Mouse (Mus musculus) kidney, embryonic 14.5 days (tissue): ENCODE data around the gene Cryge. TPM values are rescaled to one million over a fixed set of nuclear protein-coding genes. Genes with fewer than 3 reads are reported as not detected.
A peak's percentile ranks its signal among the peaks of the same experiment; 100 is the strongest.

Experiments used
- ATAC-seq: fragments of 200-750 bp; cut with Nextera tagmentation; 2 replicates; pipeline ENCODE4 v1.8.0; 2017; ENCODE audit warnings: moderate number of reproducible peaks, mild to moderate bottlenecking, moderate TSS enrichment, moderate library complexity; ENCODE audit not compliant: low FRiP score, low TSS enrichment
- H3K27ac ChIP-seq: fragments of 300-500 bp; sonication (generic); 2 replicates; pipeline ENCODE4 v1.5.1; 2014; ENCODE audit warnings: low read depth, mild to moderate bottlenecking, low read length, moderate library complexity, mixed read lengths
- H3K27me3 ChIP-seq: fragments of 300-500 bp; sonication (generic); 2 replicates; pipeline ENCODE4 v1.6.1; 2014; ENCODE audit warnings: mild to moderate bottlenecking, low read length; ENCODE audit not compliant: control insufficient read depth, insufficient read depth
- H3K36me3 ChIP-seq: fragments of 300-500 bp; sonication (generic); 2 replicates; pipeline ENCODE4 v1.6.1; 2014; ENCODE audit warnings: low read length, mixed read lengths; ENCODE audit not compliant: control insufficient read depth, insufficient read depth
- H3K4me1 ChIP-seq: fragments of 300-500 bp; sonication (generic); 2 replicates; pipeline ENCODE4 v1.6.1; 2014; ENCODE audit warnings: low read length, mixed read lengths; ENCODE audit not compliant: control insufficient read depth, insufficient read depth
- H3K4me2 ChIP-seq: fragments of 300-500 bp; sonication (generic); replicated peaks from 2 replicates; pipeline ENCODE4 v1.6.1; 2014; ENCODE audit warnings: low read depth, mild to moderate bottlenecking, low read length
- H3K4me3 ChIP-seq: fragments of 300-500 bp; sonication (generic); 2 replicates; pipeline ENCODE4 v1.5.1; 2014; ENCODE audit warnings: mild to moderate bottlenecking, low read length
- H3K9ac ChIP-seq: fragments of 300-500 bp; sonication (generic); 2 replicates; pipeline ENCODE4 v1.6.1; 2014; ENCODE audit warnings: low read depth, mild to moderate bottlenecking, low read length, moderate library complexity
- H3K9me3 ChIP-seq: fragments of 300-500 bp; sonication (generic); 2 replicates; pipeline ENCODE4 v1.6.1; 2016; ENCODE audit warnings: low read length; ENCODE audit not compliant: control insufficient read depth
- WGBS: fragments of 180-500 bp; shearing (Covaris S2); extraction: QIAGEN DNeasy Blood & Tissue Kit; methylation state at CpG from one replicate; pipeline ENCODE4 v1.1.7; 2014; 5-methylcytosine and 5-hydroxymethylcytosine counted together
- polyA plus RNA-seq: library from polyadenylated mRNA; unstranded; fragments of >200 nt; fragmentation: Nextera tagmentation; extraction: Ambion mirVana; gene quantifications from 2 replicates; pipeline ENCODE4 v1.2.1, GENCODE M21; 2014

Gene Cryge
- polyA plus RNA-seq, 1 experiment from 2014 or later, result not detected

GRCm38 (mm10) chr1:65039679-65040078 is 11.3 kb downstream of the Cryge start:
- H3K9ac ChIP-seq, result no peak overlapping the region
- H3K4me1 ChIP-seq, result no peaks in the 10 kb centered on the region
- H3K27ac ChIP-seq, result no peak overlapping the region
- no peak overlapping the region for H3K4me2 ChIP-seq
- H3K36me3 ChIP-seq, result no peaks in the 10 kb centered on the region
- H3K4me3 ChIP-seq, result no peak overlapping the region
- no peak for ATAC-seq
- WGBS, result 83% methylated on average over 3 of the region's 3 CpGs
- no peaks in the 10 kb centered on the region for H3K9me3 ChIP-seq
- H3K27me3 ChIP-seq, result no peaks in the 10 kb centered on the region

- H3K27me3 ChIP-seq, result no peaks in the 10 kb centered on the region
- no peak for ATAC-seq
- no peaks in the 10 kb centered on the region for H3K4me1 ChIP-seq
- H3K9ac ChIP-seq, result no peak overlapping the region
- H3K36me3 ChIP-seq, result no peaks in the 10 kb centered on the region
- H3K27ac ChIP-seq, result no peak overlapping the region
- H3K4me2 ChIP-seq, result no peak overlapping the region
- WGBS, result 81% methylated on average over 2 of the region's 2 CpGs
- H3K9me3 ChIP-seq, result no peaks in the 10 kb centered on the region
- no peak overlapping the region for H3K4me3 ChIP-seq
These were observed 13.4 kb downstream of the Cryge start for GRCm38 (mm10) chr1:65037542-65037941.

- ATAC-seq, result no peak
- no peaks in the 10 kb centered on the region for H3K27me3 ChIP-seq
- H3K9me3 ChIP-seq, result no peaks in the 10 kb centered on the region
- 34% methylated on average over 3 of the region's 3 CpGs for WGBS
- H3K4me3 ChIP-seq, result no peak overlapping the region
- no peaks in the 10 kb centered on the region for H3K4me1 ChIP-seq
- no peak overlapping the region for H3K27ac ChIP-seq
- H3K9ac ChIP-seq, result no peak overlapping the region
- H3K4me2 ChIP-seq, result no peak overlapping the region
- no peaks in the 10 kb centered on the region for H3K36me3 ChIP-seq
These were observed 15.4 kb downstream of the Cryge start for GRCm38 (mm10) chr1:65035513-65035912.

DNA sequence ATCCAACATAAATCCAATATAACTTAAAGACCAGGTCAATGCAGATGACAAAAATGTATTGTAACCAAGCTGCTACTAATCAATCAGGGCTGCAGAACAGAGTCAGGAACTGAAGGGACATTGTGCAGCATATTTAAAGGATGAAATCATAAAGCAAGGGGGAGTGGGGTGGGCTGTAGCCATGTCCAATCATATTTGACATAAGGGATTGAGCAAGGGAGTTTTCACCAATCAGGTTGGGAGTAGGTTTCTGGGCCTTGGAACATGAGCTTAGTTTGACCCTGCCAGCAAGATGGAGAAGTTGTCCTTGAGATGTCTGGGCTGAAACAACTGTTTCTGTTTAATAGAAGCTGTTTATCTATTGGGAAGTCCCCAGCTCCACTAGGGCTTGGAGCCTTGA is 18.3 kb downstream of the Cryge start, which contains the start of gene Akr1cl:
Akr1cl (minus strand) TSS at position 119 of the 400 bp plus-strand sequence.
- no peak within 1 kb of the TSS for H3K4me2 ChIP-seq
- H3K27me3 ChIP-seq, result no peaks in the 10 kb centered on the region
- H3K36me3 ChIP-seq, result no peaks in the 10 kb centered on the region
- no peaks in the 10 kb centered on the region for H3K4me1 ChIP-seq
- no peak within 1 kb of the TSS for H3K27ac ChIP-seq
- no peak within 1 kb of the TSS for H3K4me3 ChIP-seq
- ATAC-seq, result no peak
- no peak within 1 kb of the TSS for H3K9ac ChIP-seq
- no peaks in the 10 kb centered on the region for H3K9me3 ChIP-seq

DNA sequence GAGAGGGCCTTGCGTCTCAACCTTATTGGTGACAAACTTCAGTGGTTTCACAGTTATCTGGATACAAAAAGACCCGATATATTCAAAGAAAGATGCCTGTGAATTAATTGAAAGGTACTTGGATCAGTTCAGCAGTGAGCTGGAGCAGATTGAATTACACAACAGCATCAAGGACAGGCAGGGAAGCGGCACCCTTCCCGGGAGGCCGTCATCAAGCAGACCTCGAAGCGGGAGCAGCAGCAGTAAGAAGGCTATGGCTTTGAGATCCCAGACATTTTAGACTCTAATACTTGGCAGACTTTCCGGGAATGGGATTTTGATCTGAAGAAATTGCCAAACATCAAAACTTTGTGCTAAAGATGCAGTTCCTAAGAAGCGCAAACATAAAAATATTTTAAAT is 22.7 kb downstream of the Cryge start:
- Histone ChIP-seq H3K9me3 (no peaks in the 10 kb centered on the region), H3K27me3 (no peaks in the 10 kb centered on the region), H3K4me2 (no peak overlapping the region), H3K4me3 (no peak overlapping the region), H3K4me1 (no peaks in the 10 kb centered on the region), H3K9ac (no peak overlapping the region), H3K27ac (no peak overlapping the region), H3K36me3 (no peaks in the 10 kb centered on the region)
- ATAC-seq, result no peak
- 49% methylated on average over 9 of the region's 9 CpGs for WGBS

DNA sequence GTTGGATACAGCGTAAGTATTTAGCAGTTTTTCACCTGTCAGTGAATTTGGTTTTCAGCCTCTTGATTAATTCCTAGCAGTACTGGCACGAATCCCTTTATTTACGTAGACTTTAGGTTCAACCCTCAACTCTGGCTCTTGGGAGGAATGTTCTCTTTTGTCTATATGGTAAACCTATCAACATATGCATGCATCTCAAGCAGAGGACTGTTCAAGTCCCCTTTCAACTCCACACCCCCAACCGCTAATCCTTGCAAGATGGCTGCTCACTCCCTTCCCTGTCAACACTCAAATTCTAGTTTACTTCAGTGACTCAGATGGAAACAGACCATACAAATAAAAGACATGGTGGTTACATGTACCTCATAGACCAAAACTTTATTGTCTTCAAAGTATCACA is 38.2 kb downstream of the Cryge start:
- Histone ChIP-seq H3K4me1 (no peaks in the 10 kb centered on the region), H3K9ac (no peak overlapping the region), H3K36me3 (no peaks in the 10 kb centered on the region), H3K9me3 (no peaks in the 10 kb centered on the region), H3K27me3 (no peaks in the 10 kb centered on the region), H3K4me2 (no peak overlapping the region), H3K4me3 (no peak overlapping the region), H3K27ac (no peak overlapping the region)
- ATAC-seq, result no peak
- 93% methylated on average over 4 of the region's 4 CpGs for WGBS

- 10% methylated on average over 9 of the region's 9 CpGs for WGBS
- no peak overlapping the region for H3K27ac ChIP-seq
- no peaks in the 10 kb centered on the region for H3K36me3 ChIP-seq
- H3K4me2 ChIP-seq, result no peak overlapping the region
- no peaks in the 10 kb centered on the region for H3K27me3 ChIP-seq
- no peaks in the 10 kb centered on the region for H3K9me3 ChIP-seq
- H3K4me1 ChIP-seq, result no peaks in the 10 kb centered on the region
- ATAC-seq, result peak; percentile 88
- H3K4me3 ChIP-seq, result no peak overlapping the region
- H3K9ac ChIP-seq, result no peak overlapping the region
These were observed 40.8 kb downstream of the Cryge start for GRCm38 (mm10) chr1:65010153-65010552.

GRCm38 (mm10) chr1:65005575-65005974 is 45.4 kb downstream of the Cryge start:
- Histone ChIP-seq H3K9ac (no peak overlapping the region), H3K36me3 (no peaks in the 10 kb centered on the region), H3K4me3 (no peak overlapping the region), H3K4me1 (no peaks in the 10 kb centered on the region), H3K4me2 (no peak overlapping the region), H3K27ac (no peak overlapping the region), H3K9me3 (no peaks in the 10 kb centered on the region), H3K27me3 (no peaks in the 10 kb centered on the region)
- no peak for ATAC-seq
- WGBS, result 64% methylated on average over 6 of the region's 6 CpGs

DNA sequence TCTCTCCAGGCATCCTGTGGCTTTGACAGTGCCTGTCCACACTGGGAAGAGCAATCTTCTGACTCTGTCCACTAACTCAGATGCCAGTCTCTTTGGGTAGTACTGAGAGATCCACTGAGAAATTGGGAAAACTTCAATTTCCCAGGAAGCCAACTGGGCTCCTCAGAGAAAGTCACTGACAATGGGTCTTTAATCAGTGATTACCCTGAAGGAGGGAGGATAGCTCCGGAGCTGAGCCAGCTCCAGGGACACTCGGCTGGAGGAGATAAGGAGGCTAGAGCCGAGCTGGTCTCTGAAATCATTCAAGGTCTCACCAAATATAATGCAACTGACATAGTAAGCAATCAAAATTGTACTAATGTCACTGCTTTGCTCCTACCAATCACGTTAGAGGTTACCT is 46.4 kb downstream of the Cryge start:
- no peak for ATAC-seq
- H3K4me1 ChIP-seq, result no peaks in the 10 kb centered on the region
- H3K27ac ChIP-seq, result no peak overlapping the region
- no peak overlapping the region for H3K4me2 ChIP-seq
- H3K9ac ChIP-seq, result no peak overlapping the region
- no peaks in the 10 kb centered on the region for H3K9me3 ChIP-seq
- H3K36me3 ChIP-seq, result no peaks in the 10 kb centered on the region
- WGBS, result 80% methylated on average over 4 of the region's 4 CpGs
- no peaks in the 10 kb centered on the region for H3K27me3 ChIP-seq
- no peak overlapping the region for H3K4me3 ChIP-seq
